Mouse (Mus musculus) forebrain, embryonic 15.5 days (tissue): ENCODE results near the gene Stox1. TPM values are rescaled to one million over a fixed set of nuclear protein-coding genes. Genes with fewer than 3 reads are reported as not detected.

Source experiments
- ATAC-seq: fragments of 200-750 bp; cut with Nextera tagmentation; replicated peaks from 2 replicates; pipeline ENCODE4 v1.8.0; 2017; ENCODE audit warnings: mild to moderate bottlenecking, moderate TSS enrichment, moderate library complexity
- H3K27ac ChIP-seq: fragments of 300-500 bp; sonication (generic); replicated peaks from 2 replicates; pipeline ENCODE4 v1.5.1; 2015; ENCODE audit warnings: mild to moderate bottlenecking, inconsistent platforms
- H3K27me3 ChIP-seq: fragments of 300-500 bp; sonication (generic); 2 replicates; pipeline ENCODE4 v1.6.1; 2015; ENCODE audit warnings: inconsistent platforms
- H3K36me3 ChIP-seq: fragments of 300-500 bp; sonication (generic); 2 replicates; pipeline ENCODE4 v1.6.1; 2015; ENCODE audit warnings: mild to moderate bottlenecking, inconsistent platforms
- H3K4me1 ChIP-seq: fragments of 300-500 bp; sonication (generic); 2 replicates; pipeline ENCODE4 v1.6.1; 2015; ENCODE audit warnings: inconsistent platforms
- H3K4me2 ChIP-seq: fragments of 300-500 bp; sonication (generic); replicated peaks from 2 replicates; pipeline ENCODE4 v1.6.1; 2015; ENCODE audit warnings: mild to moderate bottlenecking, inconsistent platforms
- H3K4me3 ChIP-seq: fragments of 300-500 bp; sonication (generic); 2 replicates; pipeline ENCODE4 v1.5.1; 2015; ENCODE audit warnings: mild to moderate bottlenecking, inconsistent platforms
- H3K9ac ChIP-seq: fragments of 300-500 bp; sonication (generic); replicated peaks from 2 replicates; pipeline ENCODE4 v1.6.1; 2015; ENCODE audit warnings: mild to moderate bottlenecking, inconsistent platforms
- H3K9me3 ChIP-seq: fragments of 300-500 bp; sonication (generic); 2 replicates; pipeline ENCODE4 v1.6.1; 2016; ENCODE audit warnings: inconsistent platforms
- WGBS: fragments of 180-500 bp; shearing (Covaris S2); methylation state at CpG from one replicate; pipeline ENCODE4 v1.1.7; 2015; ENCODE audit warnings: mixed read lengths; 5-methylcytosine and 5-hydroxymethylcytosine counted together
- microRNA-seq: library from miRNA; unstranded; fragments of <30 nt; microRNA quantifications from one replicate; pipeline ENCODE4, GENCODE M21; 2016
- polyA plus RNA-seq: library from polyadenylated mRNA; unstranded; fragments of >200 nt; fragmentation: Nextera tagmentation; extraction: Ambion mirVana; gene quantifications from 2 replicates; pipeline ENCODE4 v1.2.1, GENCODE M21; 2015

The Stox1 gene
- polyA plus RNA-seq, 1 experiment from 2014 or later, result 2.3 TPM

DNA sequence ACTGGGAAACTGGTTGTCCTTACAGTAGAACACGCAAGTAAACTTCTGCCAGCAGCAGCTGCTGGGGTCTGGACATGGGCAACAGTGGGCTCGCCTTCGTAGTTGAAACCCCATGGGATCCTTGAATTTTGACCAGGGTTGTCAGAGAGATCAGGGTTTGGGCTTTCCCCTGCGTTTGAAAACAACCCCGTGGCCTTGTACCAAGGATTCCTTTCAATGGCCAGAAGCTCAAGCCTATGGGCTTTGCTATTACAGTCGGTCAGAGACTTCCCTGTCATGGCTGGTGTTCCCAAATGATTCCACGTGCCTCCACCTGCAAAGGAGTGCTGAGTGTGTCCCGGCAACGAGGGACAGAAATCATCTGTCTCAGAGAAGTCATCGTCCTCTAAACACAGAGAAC, 61.8 kb downstream of the Stox1 start:
- 86% methylated on average over 10 of the region's 10 CpGs for WGBS
- H3K4me3 ChIP-seq, result no peak overlapping the region

DNA sequence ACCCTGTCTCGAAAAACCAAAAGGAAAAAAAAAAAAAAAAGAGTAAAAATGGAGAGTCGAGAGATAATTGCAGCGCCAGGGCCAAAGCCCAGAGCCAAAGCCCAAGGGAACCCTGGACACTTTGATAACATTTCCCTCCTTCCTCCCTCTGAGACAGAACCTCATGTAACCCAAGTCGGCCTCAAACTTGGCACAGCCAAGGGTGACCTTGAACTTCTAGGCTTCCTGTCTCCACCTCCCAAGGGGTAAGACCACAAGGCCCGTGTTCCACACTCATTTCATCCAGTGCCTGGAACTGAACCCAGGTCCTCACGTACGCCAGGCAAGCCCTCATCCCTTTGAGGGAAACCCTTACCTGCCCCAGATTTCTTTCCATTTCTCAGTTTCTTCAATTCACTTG, 69.2 kb downstream of the Stox1 start:
- Histone ChIP-seq H3K9ac (no peak overlapping the region), H3K36me3 (no peaks in the 10 kb centered on the region), H3K27ac (no peak overlapping the region), H3K9me3 (no peaks in the 10 kb centered on the region), H3K27me3 (no peaks in the 10 kb centered on the region), H3K4me3 (no peak overlapping the region), H3K4me1 (peaks cover 5% of the 10 kb centered on the region; the same call in 1 of the 2 replicates), H3K4me2 (no peak overlapping the region)
- ATAC-seq, result no peak
- WGBS, result 79% methylated on average over 7 of the region's 7 CpGs

More for the DNA sequence above, 61.8 kb downstream of the Stox1 start:
- Histone ChIP-seq H3K27ac (no peak overlapping the region), H3K9ac (no peak overlapping the region), H3K27me3 (no peaks in the 10 kb centered on the region), H3K36me3 (no peaks in the 10 kb centered on the region), H3K4me2 (no peak overlapping the region), H3K9me3 (no peaks in the 10 kb centered on the region), H3K4me1 (no peaks in the 10 kb centered on the region)
- no peak for ATAC-seq

DNA sequence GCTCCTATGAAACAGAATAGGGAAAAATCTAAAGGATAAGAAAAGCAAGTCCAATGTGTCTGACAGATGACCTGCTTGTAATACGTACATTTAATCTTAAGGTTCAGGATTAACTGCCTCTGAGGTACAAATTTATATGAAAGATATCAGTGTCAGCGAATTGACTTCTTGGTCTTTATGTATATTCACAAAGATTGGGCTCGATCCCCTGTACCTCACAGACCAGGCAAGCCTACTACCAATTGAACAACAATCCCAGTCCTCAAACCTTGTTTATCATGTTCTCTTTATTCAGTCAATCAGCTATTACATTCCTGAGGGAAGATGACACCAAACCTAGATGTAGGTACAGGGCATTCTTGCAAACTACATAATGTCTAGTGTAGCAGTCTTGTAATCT, 74.0 kb downstream of the Stox1 start:
- Histone ChIP-seq H3K4me2 (peak overlapping the region; percentile 46), H3K9ac (peak overlapping the region; percentile 90), H3K27ac (peak overlapping the region; percentile 93), H3K4me3 (peak overlapping the region; percentile 91), H3K9me3 (no peaks in the 10 kb centered on the region), H3K36me3 (peaks cover 4% of the 10 kb centered on the region; the same call in 1 of the 2 replicates), H3K4me1 (peaks cover 20% of the 10 kb centered on the region), H3K27me3 (no peaks in the 10 kb centered on the region)
- 14% methylated on average over 3 of the region's 3 CpGs for WGBS
- ATAC-seq, result no peak

DNA sequence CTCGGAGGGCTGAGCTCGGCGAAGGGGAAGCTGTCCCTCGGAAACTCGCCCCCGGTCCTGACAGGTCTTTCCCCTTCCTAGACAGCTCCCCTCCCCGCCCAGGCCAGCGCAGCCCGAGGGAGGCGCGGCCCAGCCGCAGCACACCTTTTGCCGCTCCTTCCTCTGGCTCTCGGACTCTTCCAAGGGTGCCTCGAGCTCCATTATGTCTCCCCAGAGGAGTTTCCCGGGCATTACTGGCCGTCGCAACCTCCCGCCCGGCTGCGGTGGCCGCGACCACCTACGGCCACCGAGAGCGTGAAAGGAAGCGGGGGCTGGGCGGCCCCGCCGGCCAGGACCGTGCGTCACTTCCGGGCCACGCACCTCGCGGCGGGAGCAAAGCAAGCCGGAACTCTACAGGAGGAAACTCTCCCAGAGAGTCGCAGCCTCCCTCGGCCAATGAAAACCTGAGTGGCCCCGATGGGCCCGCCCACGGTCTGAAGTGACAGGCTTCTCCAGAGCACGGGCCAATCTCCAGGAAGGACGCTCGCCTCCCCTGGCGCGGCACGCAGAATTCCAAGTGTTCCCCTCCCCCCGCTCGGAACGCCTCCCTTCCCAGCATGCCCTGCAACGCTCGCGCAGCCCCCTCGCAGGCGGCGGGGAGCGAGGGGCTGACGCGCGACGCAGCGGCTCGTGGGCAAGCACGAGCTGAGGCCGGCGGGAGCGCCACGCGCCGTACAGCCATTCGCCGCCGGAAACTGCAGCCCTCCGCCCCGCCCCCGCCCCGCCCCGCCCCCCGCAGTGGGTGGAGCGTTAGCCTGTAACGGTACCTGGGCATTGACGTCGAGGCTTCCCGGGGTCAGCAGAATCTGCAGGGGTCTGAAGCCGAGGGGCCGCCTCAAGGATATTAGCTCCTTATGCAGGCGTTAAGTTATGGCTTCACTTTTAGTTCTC, 74.8 kb downstream of the Stox1 start, which contains the start of gene Ddx50:
TSS of gene Ddx50 (minus strand) at position 338 of the 930 bp plus-strand sequence.
- H3K4me1 ChIP-seq, result peaks cover 22% of the 10 kb centered on the region
- peak within 1 kb of the TSS; percentile 91 for H3K4me3 ChIP-seq
- H3K9ac ChIP-seq, result peak within 1 kb of the TSS; percentile 90
- under 1% methylated on average over 87 of the region's 89 CpGs for WGBS
- peak within 1 kb of the TSS; percentile 77 for H3K4me2 ChIP-seq
- no peaks in the 10 kb centered on the region for H3K27me3 ChIP-seq
- peaks cover 11% of the 10 kb centered on the region; the same call in 1 of the 2 replicates for H3K36me3 ChIP-seq
- ATAC-seq, result peak; percentile 100
- peak within 1 kb of the TSS; percentile 93 for H3K27ac ChIP-seq
- no peaks in the 10 kb centered on the region for H3K9me3 ChIP-seq

DNA sequence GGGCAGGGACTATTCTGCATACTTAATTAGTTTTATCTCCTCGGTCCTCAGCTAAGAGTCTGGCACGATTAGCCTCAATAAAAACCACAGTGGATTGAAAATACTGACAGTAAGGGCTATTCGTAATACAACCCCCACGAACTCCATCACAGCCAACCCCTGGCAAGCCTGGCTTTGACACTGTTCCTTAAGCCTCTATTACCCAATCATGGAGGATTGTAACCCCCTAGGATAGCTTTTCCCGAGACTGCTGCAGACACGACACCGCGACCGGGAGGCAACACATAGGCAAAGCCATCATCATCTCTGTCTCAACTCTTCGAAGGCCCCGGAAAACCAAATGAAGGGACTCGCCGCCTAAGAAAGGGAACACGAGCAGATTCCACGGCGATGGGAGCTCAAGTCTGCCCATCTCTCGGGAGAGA, 75.6 kb downstream of the Stox1 start:
- Histone ChIP-seq H3K9ac (peak overlapping the region; percentile 90), H3K36me3 (peaks cover 17% of the 10 kb centered on the region; the same call in 1 of the 2 replicates), H3K4me1 (peaks cover 22% of the 10 kb centered on the region), H3K27ac (peak overlapping the region; percentile 93), H3K4me2 (peak overlapping the region; percentile 77), H3K9me3 (no peaks in the 10 kb centered on the region), H3K27me3 (no peaks in the 10 kb centered on the region), H3K4me3 (peak overlapping the region; percentile 91)
- under 1% methylated on average over 17 of the region's 17 CpGs for WGBS
- no peak for ATAC-seq

Small RNA genes within 50 kb of the gene (microRNA-seq; reads per million reads assigned to microRNA genes)
- not detected for gene Mir7215

Other genes starting within 250 kb of the Stox1 start
- 76.1 and 78.8 TPM in 2 replicates for gene Vps26a, start 239.3 kb downstream of the Stox1 start, polyA plus RNA-seq
- 5.5 and 6.4 TPM in 2 replicates for gene Srgn, start 198.7 kb downstream of the Stox1 start, polyA plus RNA-seq
- gene Kif1bp, start 147.7 kb downstream of the Stox1 start, polyA plus RNA-seq, result 69.3 and 76.0 TPM in 2 replicates
- gene Ddx21, start 123.8 kb downstream of the Stox1 start, polyA plus RNA-seq, result 19.0 and 21.6 TPM in 2 replicates
- gene Ddx50, start 74.9 kb downstream of the Stox1 start, polyA plus RNA-seq, result 107 and 108 TPM in 2 replicates
- gene Ccar1, start 66.2 kb upstream of the Stox1 start, polyA plus RNA-seq, result 119 and 135 TPM in 2 replicates
- 35.0 and 40.0 TPM in 2 replicates for gene Tet1, start 182.9 kb upstream of the Stox1 start, polyA plus RNA-seq
- 18.7 and 19.1 TPM in 2 replicates for gene Slc25a16, start 194.5 kb upstream of the Stox1 start, polyA plus RNA-seq
- gene Dna2, start 220.9 kb upstream of the Stox1 start, polyA plus RNA-seq, result 8.4 and 9.0 TPM in 2 replicates